Mouse (Mus musculus): ENCODE results near the gene Scaf11.
"Not testable (repeated sequence)": the region's sequence is repeated elsewhere in the genome, so short reads cannot be mapped to it uniquely, and the experiment has no call there.

The Scaf11 gene

GRCm38 (mm10) chr15:96463821-96464220 is 3.2 kb upstream of the Scaf11 start:
- DNase-seq, result no peak

- no peak for DNase-seq
Measured at GRCm38 (mm10) chr15:96462611-96463010, 2.0 kb upstream of the Scaf11 start.

- peak; percentile 33 for DNase-seq
Measured at GRCm38 (mm10) chr15:96461541-96462512, 1.2 kb upstream of the Scaf11 start.

DNA sequence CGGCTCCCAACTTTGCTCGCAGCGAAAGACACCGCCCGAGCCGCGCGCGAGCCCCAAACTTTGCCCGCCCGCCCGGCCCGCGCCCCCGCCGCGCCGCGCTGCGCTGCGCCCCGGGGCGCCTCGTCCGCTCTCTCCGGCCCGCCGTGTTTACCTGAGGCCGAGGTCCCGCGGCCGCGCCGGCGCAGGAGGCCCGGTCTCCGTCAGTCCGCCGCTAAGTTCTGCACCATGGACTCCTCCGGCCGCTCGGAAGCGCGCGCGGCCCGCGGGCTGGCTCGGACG is 253 bp downstream of the Scaf11 start:
- DNase-seq, result no peak

DNA sequence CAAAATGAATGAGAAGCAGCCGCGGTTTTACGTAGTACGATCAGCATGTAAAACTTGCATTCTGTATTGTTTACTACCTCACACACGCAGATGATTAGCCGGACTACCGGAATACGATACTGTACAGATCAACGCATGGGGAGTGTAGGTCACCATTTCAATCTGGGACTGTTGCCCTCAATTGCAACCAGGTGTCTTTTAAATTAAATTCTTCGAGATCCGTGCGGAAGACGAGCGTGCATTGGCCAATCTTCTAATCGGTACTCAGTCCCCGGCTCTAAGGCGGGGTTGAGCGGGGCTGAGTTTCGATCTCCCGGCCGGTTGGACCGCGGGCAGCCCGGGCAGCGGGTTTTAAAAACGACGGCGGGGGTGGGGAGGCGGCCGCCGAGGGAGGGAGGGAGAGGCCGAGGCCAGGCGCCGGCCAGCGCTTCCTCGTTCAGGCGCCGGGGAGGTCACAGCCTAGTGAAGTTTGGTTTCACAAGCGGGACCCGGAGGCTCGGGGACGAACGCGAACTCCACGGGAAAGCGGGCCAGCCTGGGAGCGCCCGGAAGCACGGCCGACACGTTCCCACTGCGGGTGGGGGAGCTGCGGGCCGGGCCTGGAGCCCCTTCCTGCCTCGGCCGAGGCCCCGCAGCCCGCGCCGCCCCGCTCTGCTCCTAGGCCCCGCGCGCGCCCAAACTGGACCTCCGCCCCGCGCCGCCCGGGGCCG is 747 bp downstream of the Scaf11 start:
- DNase-seq, result peak; percentile 80

DNA sequence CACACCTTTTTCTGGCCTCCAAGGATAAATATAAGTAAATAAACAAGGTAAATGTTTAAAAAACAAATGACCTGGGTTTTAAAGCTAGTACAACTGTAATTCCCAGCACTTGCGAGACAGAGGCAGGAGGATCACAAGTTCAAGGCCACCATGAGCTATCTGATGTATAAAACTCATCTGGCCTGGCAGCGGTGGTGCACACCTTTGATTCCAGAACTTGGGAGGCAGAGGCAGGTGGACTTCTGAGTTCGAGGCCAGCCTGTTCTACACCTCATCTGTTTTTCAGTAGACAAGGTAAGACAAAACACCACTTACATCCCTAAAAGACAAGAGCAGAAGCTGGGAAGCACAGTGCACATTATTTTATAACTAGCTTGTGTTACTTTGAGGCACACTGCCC is 2.4 kb downstream of the Scaf11 start:
- no peak for DNase-seq

DNA sequence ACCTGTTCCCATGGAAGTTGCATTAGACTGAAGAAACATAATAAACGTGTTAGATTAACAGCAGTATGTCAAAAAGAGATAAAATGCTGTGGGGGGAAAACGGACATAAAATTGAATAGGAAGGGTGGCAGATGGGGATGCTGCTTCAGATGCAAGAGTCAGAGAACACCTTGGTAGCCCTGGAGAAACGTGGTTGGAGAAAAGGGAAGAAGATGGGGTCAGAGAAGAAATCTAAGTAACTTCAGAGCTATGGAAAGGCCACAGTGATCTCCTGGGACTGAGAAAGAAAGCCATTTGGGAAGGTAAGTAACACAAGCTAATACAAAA is 3.3 kb downstream of the Scaf11 start:
- no peak for DNase-seq

DNA sequence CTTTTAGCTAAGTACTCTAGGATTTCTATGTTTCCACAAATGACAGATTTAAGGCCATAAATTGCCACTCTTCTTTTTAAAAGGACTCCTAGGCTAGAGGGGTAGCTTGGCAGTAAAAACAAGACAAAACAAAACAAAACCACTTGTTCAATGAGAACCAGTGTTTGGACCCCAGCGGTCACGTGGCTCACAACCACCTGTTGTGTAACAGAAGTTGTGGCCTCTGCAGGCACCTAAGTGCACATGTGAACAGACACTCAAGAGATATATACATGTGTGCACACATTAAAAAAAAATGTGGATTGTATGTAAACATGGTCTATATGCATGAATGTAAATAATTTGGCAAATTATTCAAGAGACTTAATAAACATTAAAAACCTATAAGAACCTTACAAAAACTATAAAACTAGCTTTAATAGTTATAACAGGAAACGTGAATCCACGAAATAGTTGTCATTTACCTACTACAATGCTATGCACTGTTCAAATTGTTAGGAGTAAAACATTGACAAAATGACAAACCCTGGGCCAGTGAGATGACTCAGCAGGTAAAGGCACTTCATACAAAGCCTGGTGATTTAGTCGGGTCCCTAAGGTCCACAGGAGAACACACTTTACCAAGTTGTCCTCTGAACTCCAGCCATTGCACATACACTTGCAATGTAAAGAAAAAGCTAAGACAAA is 3.8 kb downstream of the Scaf11 start:
- peak; percentile 52 for DNase-seq

GRCm38 (mm10) chr15:96455595-96456214 is 4.9 kb downstream of the Scaf11 start:
- DNase-seq, result peak; percentile 60

DNA sequence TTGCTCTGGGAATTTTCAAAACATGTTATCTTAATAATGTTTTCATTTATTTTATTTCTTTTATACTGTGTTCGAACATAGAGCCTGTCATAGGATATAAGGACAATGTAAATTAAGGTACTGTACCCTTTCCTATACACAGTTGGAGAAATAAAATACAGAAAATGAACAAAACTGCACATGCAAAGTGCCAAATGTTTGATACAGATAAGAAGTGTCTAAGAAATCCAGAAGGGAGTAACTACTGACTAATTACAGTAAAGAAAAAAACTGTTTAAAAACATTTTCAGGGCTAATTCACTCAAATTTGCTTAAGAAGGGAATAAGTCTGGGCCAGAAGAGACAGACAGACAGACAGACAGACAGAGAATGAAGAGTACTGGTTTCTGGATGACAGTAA is 7.3 kb downstream of the Scaf11 start:
- DNase-seq, result no peak

- no peak for DNase-seq
Measured at GRCm38 (mm10) chr15:96448656-96449299, 11.9 kb downstream of the Scaf11 start.

GRCm38 (mm10) chr15:96446785-96447184 is 13.9 kb downstream of the Scaf11 start:
- DNase-seq, result no peak

DNA sequence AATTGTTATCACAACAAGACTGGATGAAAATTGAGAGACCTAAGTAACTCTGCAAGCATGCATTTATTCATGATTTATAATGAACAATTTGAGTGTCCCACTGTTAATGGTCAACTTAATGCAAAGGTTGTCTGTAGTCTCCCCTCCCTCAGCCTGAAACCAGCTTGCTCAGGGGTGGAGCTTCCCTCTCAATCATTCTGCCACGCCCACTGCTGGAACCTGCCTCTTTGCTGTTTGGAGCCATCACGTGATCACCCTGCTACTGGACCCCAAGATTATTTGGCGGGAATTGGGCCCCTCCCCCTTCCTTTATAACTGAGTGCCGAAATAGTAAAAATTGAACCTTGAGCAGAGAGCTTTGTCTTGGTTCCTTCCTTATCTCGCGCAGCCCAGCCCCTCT is 19.2 kb downstream of the Scaf11 start:
- not testable (repeated sequence) for DNase-seq

DNA sequence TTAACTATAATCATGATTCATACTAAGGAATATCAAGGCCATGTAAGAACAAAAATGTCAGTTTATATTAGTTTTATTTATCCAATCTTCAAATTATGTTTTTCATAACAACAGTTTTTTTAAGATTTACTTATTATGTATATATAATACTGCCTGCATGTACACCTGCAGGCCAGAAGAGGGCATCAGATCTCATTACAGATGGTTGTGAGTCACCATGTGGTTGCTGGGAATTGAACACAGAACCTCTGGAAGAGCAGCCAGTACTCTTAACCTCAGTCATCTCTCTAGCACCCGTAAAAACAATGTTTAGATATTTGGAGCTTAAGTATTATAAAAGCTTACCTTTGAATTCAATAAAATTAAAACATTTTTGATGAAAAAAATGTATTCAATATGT is 26.4 kb downstream of the Scaf11 start:
- DNase-seq, result no peak

- no peak for DNase-seq
Measured at GRCm38 (mm10) chr15:96419920-96420319, 40.7 kb downstream of the Scaf11 start.

DNA sequence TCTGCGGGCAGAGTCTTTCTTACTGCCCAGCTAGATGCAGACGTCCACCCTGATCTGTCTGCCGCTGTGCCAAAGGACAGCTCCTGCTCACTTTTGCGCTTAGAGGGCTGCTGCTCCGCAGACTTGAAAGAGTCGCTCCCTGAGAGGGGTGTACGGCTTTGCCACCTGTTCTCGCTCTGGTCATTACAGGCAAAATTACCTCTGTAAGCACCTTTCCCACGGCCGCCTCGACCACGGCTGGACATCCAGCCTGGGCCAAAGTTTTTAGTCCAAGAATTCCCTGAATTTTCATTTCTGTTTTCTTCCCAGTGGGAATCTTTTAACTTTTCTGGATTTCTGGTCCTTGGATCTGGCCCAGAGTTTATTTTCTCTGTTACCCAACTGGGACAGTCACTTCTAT is 42.5 kb downstream of the Scaf11 start:
- DNase-seq, result no peak

DNA sequence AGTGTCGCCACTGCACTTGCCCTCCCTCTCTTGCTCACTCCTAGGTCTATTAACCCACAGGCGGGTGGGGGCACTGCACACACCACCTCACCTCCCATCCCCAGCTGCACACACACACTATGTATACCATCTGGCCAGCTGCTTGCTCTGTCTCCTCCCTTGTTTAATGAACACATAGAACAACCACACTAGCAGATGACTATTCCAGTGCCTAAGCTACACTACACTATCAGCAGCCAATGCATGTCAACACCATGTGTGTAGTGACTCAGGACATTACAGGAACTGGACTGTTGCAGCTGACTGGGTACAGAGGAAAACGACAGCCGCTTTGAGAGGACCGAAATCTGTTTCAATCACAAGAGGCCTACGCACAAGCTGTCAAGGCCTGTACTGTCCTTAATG is 51.9 kb downstream of the Scaf11 start:
- DNase-seq, result no peak

DNA sequence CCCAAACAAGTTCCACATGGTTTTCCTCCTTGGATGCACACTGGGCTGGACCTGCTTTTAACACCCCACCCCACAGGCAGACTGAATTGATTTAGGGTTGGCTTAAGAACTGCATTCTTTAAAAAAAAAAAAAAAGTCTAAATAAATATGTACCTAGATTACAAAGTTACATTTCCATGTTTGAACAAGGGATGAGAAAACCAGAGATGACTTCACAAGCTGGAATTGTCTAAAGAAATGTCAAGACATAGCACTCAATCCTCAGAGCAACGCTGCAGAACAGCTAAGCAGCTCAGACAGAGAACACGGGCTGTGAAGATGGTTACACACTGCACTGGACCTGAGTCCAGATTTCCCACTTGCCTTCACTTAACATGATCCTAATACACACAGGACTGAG is 53.5 kb downstream of the Scaf11 start:
- no peak for DNase-seq

GRCm38 (mm10) chr15:96406253-96406652 is 54.4 kb downstream of the Scaf11 start:
- no peak for DNase-seq

DNA sequence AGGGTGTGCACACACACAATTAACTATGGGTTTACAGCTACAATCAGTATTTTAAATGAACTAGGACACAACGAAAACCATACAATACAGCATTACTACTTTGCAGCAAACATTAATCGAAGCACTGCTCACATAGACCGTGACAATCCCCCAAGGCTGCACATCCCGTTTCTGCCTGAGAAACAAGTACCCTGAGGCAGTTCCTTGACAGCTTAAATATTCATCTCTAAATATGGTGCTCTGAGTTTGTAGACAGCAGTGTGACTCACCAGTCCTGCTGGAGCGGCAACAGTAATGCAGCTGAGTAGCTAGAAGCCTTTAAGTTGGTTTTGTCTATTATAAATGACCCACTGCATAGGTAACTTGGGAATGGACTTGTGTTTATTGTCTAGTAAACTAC is 55.1 kb downstream of the Scaf11 start:
- DNase-seq, result no peak

DNA sequence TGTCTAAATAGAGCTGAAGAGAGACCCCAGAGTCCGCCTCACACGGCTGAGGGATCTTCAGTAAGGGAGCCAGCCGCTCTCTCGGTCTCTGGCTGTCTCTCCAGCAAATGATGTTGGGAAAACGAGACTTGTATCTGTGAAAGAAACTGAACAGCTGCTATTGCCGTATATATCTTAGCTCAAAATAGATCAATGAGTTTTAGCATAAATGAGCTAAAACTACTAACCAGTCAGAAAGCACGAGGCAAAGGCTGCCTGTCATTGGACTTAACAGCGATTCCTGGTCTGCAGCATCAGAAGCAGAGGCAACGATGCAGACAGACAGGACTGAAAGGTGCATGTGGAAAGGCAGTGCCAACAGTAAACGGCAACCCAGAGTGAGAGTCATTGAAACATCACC is 62.3 kb downstream of the Scaf11 start:
- no peak for DNase-seq

- no peak for DNase-seq
Measured at GRCm38 (mm10) chr15:96396641-96397344, 63.9 kb downstream of the Scaf11 start.

All from kidney, postnatal 14 days (tissue).